Mouse (Mus musculus): Measurements from ENCODE around the gene Hbq1b. TPM values are rescaled to one million over a fixed set of nuclear protein-coding genes. Genes with fewer than 3 reads are reported as not detected.

Hbq1b gene
- polyA plus RNA-seq, 1 experiment: not detected

GRCm38 (mm10) chr11:32265117-32265738, 21.5 kb upstream of the Hbq1b start:
- Histone ChIP-seq H3K36me3 (ENCODE audit: control insufficient read depth, insufficient read depth) (peaks cover 16% of the 10 kb centered on the region), H3K79me2 (ENCODE audit: control insufficient read depth, insufficient read depth) (peaks cover 52% of the 10 kb centered on the region), H3K27me3 (ENCODE audit: control insufficient read depth, insufficient read depth, insufficient read length) (no peaks in the 10 kb centered on the region), H3ac (ENCODE audit: control insufficient read depth, insufficient read length, low read depth) (no peak overlapping the region), H3K79me3 (ENCODE audit: low read depth) (peaks cover 19% of the 10 kb centered on the region), H3K4me3 (ENCODE audit: insufficient read depth, poor library complexity, severe bottlenecking) (no peak overlapping the region)
- TF ChIP-seq FOSL1 (IDR thresholded peaks at IDR 0.05; ENCODE audit: insufficient read depth, low read length, poor library complexity, severe bottlenecking) (peak; percentile 38), MYOD1 (IDR thresholded peaks at IDR 0.05; ENCODE audit: control insufficient read depth, insufficient read length, low read depth) (no peak), CEBPB (IDR thresholded peaks at IDR 0.05; ENCODE audit: low read depth) (no peak), CTCF (IDR thresholded peaks at IDR 0.05; ENCODE audit: control insufficient read depth, insufficient read depth, insufficient read length) (no peak), MYOG (IDR thresholded peaks at IDR 0.05; ENCODE audit: control insufficient read depth, extremely low read depth, insufficient read length) (no peak), USF1 (IDR thresholded peaks at IDR 0.05; ENCODE audit: low read depth) (peak; percentile 14), MAX (IDR thresholded peaks at IDR 0.05) (no peak)

- peaks cover 43% of the 10 kb centered on the region for H3K79me2 ChIP-seq (ENCODE audit: control insufficient read depth, insufficient read depth)
- no peak overlapping the region for H3K4me3 ChIP-seq (ENCODE audit: insufficient read depth, poor library complexity, severe bottlenecking)
- H3K27me3 ChIP-seq (ENCODE audit: control insufficient read depth, insufficient read depth, insufficient read length): no peaks in the 10 kb centered on the region
- TF ChIP-seq MYOD1 (IDR thresholded peaks at IDR 0.05; ENCODE audit: control insufficient read depth, insufficient read length, low read depth) (no peak), FOSL1 (IDR thresholded peaks at IDR 0.05; ENCODE audit: insufficient read depth, low read length, poor library complexity, severe bottlenecking) (no peak), CTCF (IDR thresholded peaks at IDR 0.05; ENCODE audit: control insufficient read depth, insufficient read depth, insufficient read length) (no peak), USF1 (IDR thresholded peaks at IDR 0.05; ENCODE audit: low read depth) (no peak), MYOG (IDR thresholded peaks at IDR 0.05; ENCODE audit: control insufficient read depth, extremely low read depth, insufficient read length) (no peak), CEBPB (IDR thresholded peaks at IDR 0.05; ENCODE audit: low read depth) (no peak), MAX (IDR thresholded peaks at IDR 0.05) (no peak)
- peaks cover 17% of the 10 kb centered on the region for H3K79me3 ChIP-seq (ENCODE audit: low read depth)
- peaks cover 6% of the 10 kb centered on the region for H3K36me3 ChIP-seq (ENCODE audit: control insufficient read depth, insufficient read depth)
- H3ac ChIP-seq (ENCODE audit: control insufficient read depth, insufficient read length, low read depth): peak overlapping the region; percentile 4
These were observed 20.6 kb upstream of the Hbq1b start for GRCm38 (mm10) chr11:32266194-32266593.

GRCm38 (mm10) chr11:32266776-32267175, 20.0 kb upstream of the Hbq1b start:
- peak overlapping the region; percentile 95 for H3ac ChIP-seq (ENCODE audit: control insufficient read depth, insufficient read length, low read depth)
- peaks cover 17% of the 10 kb centered on the region for H3K79me3 ChIP-seq (ENCODE audit: low read depth)
- H3K36me3 ChIP-seq (ENCODE audit: control insufficient read depth, insufficient read depth): peaks cover under 1% of the 10 kb centered on the region
- TF ChIP-seq USF1 (IDR thresholded peaks at IDR 0.05; ENCODE audit: low read depth): no peak
- no peak for TF ChIP-seq MYOD1 (IDR thresholded peaks at IDR 0.05; ENCODE audit: control insufficient read depth, insufficient read length, low read depth)
- H3K4me3 ChIP-seq (ENCODE audit: insufficient read depth, poor library complexity, severe bottlenecking): peak overlapping the region; percentile 78
- H3K79me2 ChIP-seq (ENCODE audit: control insufficient read depth, insufficient read depth): peaks cover 38% of the 10 kb centered on the region
- no peaks in the 10 kb centered on the region for H3K27me3 ChIP-seq (ENCODE audit: control insufficient read depth, insufficient read depth, insufficient read length)

- no peaks in the 10 kb centered on the region for H3K36me3 ChIP-seq (ENCODE audit: control insufficient read depth, insufficient read depth)
- TF ChIP-seq CTCF (IDR thresholded peaks at IDR 0.05; ENCODE audit: control insufficient read depth, insufficient read depth, insufficient read length) (no peak), MAX (IDR thresholded peaks at IDR 0.05) (peak; percentile 75)
- H3K4me3 ChIP-seq (ENCODE audit: insufficient read depth, poor library complexity, severe bottlenecking): peak within 1 kb of the TSS; percentile 78
- H3K79me2 ChIP-seq (ENCODE audit: control insufficient read depth, insufficient read depth): peaks cover 38% of the 10 kb centered on the region
- H3ac ChIP-seq (ENCODE audit: control insufficient read depth, insufficient read length, low read depth): peak within 1 kb of the TSS; percentile 95
- H3K79me3 ChIP-seq (ENCODE audit: low read depth): peaks cover 17% of the 10 kb centered on the region
- H3K27me3 ChIP-seq (ENCODE audit: control insufficient read depth, insufficient read depth, insufficient read length): no peaks in the 10 kb centered on the region
These were observed 19.4 kb upstream of the Hbq1b start, which contains the start of gene Nprl3 for GRCm38 (mm10) chr11:32267188-32267884. TSS of gene Nprl3 (minus strand) at chr11:32267707.

DNA sequence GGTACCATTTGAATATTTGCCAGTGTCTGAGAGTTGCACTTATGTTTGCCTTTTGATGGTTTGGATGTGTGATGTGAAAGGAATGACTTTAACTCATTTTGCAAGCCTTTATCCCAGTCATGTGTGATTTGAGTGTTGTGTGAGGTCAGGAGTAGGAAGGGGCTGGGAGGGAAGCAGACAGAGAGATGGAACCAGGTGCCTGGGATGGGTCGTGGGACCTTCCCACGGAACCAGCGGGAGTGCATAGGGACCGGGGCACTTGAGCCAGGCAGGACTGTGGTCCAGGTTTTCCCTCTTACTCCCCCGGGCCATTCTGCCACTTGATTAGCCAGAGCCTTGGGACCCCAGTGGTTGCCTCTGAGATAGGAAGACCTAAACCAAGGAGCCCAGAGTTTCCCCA, 18.8 kb upstream of the Hbq1b start:
- peaks cover 17% of the 10 kb centered on the region for H3K79me3 ChIP-seq (ENCODE audit: low read depth)
- TF ChIP-seq MYOG (IDR thresholded peaks at IDR 0.05; ENCODE audit: control insufficient read depth, extremely low read depth, insufficient read length) (no peak), CTCF (IDR thresholded peaks at IDR 0.05; ENCODE audit: control insufficient read depth, insufficient read depth, insufficient read length) (no peak), CEBPB (IDR thresholded peaks at IDR 0.05; ENCODE audit: low read depth) (no peak), MYOD1 (IDR thresholded peaks at IDR 0.05; ENCODE audit: control insufficient read depth, insufficient read length, low read depth) (no peak), USF1 (IDR thresholded peaks at IDR 0.05; ENCODE audit: low read depth) (no peak), MAX (IDR thresholded peaks at IDR 0.05) (no peak), FOSL1 (IDR thresholded peaks at IDR 0.05; ENCODE audit: insufficient read depth, low read length, poor library complexity, severe bottlenecking) (no peak)
- no peak overlapping the region for H3K4me3 ChIP-seq (ENCODE audit: insufficient read depth, poor library complexity, severe bottlenecking)
- peak overlapping the region; percentile 28 for H3ac ChIP-seq (ENCODE audit: control insufficient read depth, insufficient read length, low read depth)
- peaks cover 38% of the 10 kb centered on the region for H3K79me2 ChIP-seq (ENCODE audit: control insufficient read depth, insufficient read depth)
- H3K36me3 ChIP-seq (ENCODE audit: control insufficient read depth, insufficient read depth): no peaks in the 10 kb centered on the region
- H3K27me3 ChIP-seq (ENCODE audit: control insufficient read depth, insufficient read depth, insufficient read length): no peaks in the 10 kb centered on the region

- peaks cover 14% of the 10 kb centered on the region for H3K79me3 ChIP-seq (ENCODE audit: low read depth)
- no peaks in the 10 kb centered on the region for H3K36me3 ChIP-seq (ENCODE audit: control insufficient read depth, insufficient read depth)
- no peak for TF ChIP-seq MYOD1 (IDR thresholded peaks at IDR 0.05; ENCODE audit: control insufficient read depth, insufficient read length, low read depth)
- TF ChIP-seq FOSL1 (IDR thresholded peaks at IDR 0.05; ENCODE audit: insufficient read depth, low read length, poor library complexity, severe bottlenecking): no peak
- TF ChIP-seq MAX (IDR thresholded peaks at IDR 0.05): no peak
- TF ChIP-seq MYOG (IDR thresholded peaks at IDR 0.05; ENCODE audit: control insufficient read depth, extremely low read depth, insufficient read length): no peak
- no peak for TF ChIP-seq CTCF (IDR thresholded peaks at IDR 0.05; ENCODE audit: control insufficient read depth, insufficient read depth, insufficient read length)
- TF ChIP-seq CEBPB (IDR thresholded peaks at IDR 0.05; ENCODE audit: low read depth): no peak
- no peak for TF ChIP-seq USF1 (IDR thresholded peaks at IDR 0.05; ENCODE audit: low read depth)
- H3K27me3 ChIP-seq (ENCODE audit: control insufficient read depth, insufficient read depth, insufficient read length): no peaks in the 10 kb centered on the region
- peaks cover 28% of the 10 kb centered on the region for H3K79me2 ChIP-seq (ENCODE audit: control insufficient read depth, insufficient read depth)
- no peak overlapping the region for H3ac ChIP-seq (ENCODE audit: control insufficient read depth, insufficient read length, low read depth)
- H3K4me3 ChIP-seq (ENCODE audit: insufficient read depth, poor library complexity, severe bottlenecking): no peak overlapping the region
These were observed 17.8 kb upstream of the Hbq1b start for GRCm38 (mm10) chr11:32268952-32269351.
